17 mouse cellular contexts compared by ENCODE assay signal in genomic region chr8:91765411-91766034, GRCm38 (mm10). TPM values are rescaled to one million over a fixed set of nuclear protein-coding genes. Genes with fewer than 3 reads are reported as not detected.
A peak's percentile ranks its signal among the peaks of the same experiment; 100 is the strongest.
DNase-seq lines count a peak whose midpoint lies in the region; ATAC-seq and TF ChIP-seq lines count a peak whose summit lies in the region.
"Had no signal": no experiment of that assay in that cellular context is flagged by ENCODE, and none has a peak within 500 bp of the region (broad histone marks: within the 10 kb centered on the region; RNA-seq: fewer than 3 reads in every experiment).

No protein-coding gene starts in this region.

- no peak for TF ChIP-seq CTCF in forebrain, postnatal 0 days (IDR thresholded peaks at IDR 0.05; ENCODE audit: low read depth)

- WGBS in forebrain, embryonic 14.5 days = 29% methylated on average over 8 of the region's 8 CpGs
- WGBS in forebrain, postnatal 0 days = 38% methylated on average over 8 of the region's 8 CpGs
- WGBS in liver, embryonic 11.5 days = 48% methylated on average over 8 of the region's 8 CpGs
- WGBS in midbrain, embryonic 14.5 days = 29% methylated on average over 8 of the region's 8 CpGs

- H3K4me1 ChIP-seq in forebrain, embryonic 14.5 days (ENCODE audit: control insufficient read depth, insufficient read depth, low read length) = no peaks in the 10 kb centered on the region
- H3K4me1 ChIP-seq in forebrain, postnatal 0 days (ENCODE audit: insufficient read depth) = no peaks in the 10 kb centered on the region
- no peaks in the 10 kb centered on the region for H3K4me1 ChIP-seq in liver, embryonic 11.5 days (replicated peaks; ENCODE audit: control insufficient read depth, insufficient read depth, low read length)
- H3K4me1 ChIP-seq in midbrain, embryonic 14.5 days (ENCODE audit: control insufficient read depth, insufficient read depth, low read length) = no peaks in the 10 kb centered on the region
- H3K4me1 ChIP-seq: kidney, embryonic 15.5 days had no signal

- no peak overlapping the region for H3K9ac ChIP-seq in forebrain, embryonic 14.5 days (ENCODE audit: low read length)
- no peak overlapping the region for H3K9ac ChIP-seq in forebrain, postnatal 0 days
- no peak overlapping the region for H3K9ac ChIP-seq in liver, embryonic 11.5 days (ENCODE audit: low read depth, low read length)
- no peak overlapping the region for H3K9ac ChIP-seq in midbrain, embryonic 14.5 days (replicated peaks; ENCODE audit: low read length)
- H3K9ac ChIP-seq: kidney, embryonic 15.5 days had no signal

- H3K27me3 ChIP-seq in forebrain, embryonic 14.5 days (replicated peaks; ENCODE audit: control insufficient read depth, insufficient read depth, low read length) = no peaks in the 10 kb centered on the region
- no peaks in the 10 kb centered on the region for H3K27me3 ChIP-seq in forebrain, postnatal 0 days (ENCODE audit: insufficient read depth, low read length)
- H3K27me3 ChIP-seq in liver, embryonic 11.5 days (replicated peaks; ENCODE audit: control insufficient read depth, insufficient read depth, low read length) = no peaks in the 10 kb centered on the region
- H3K27me3 ChIP-seq in midbrain, embryonic 14.5 days (ENCODE audit: control insufficient read depth, insufficient read depth, low read length) = no peaks in the 10 kb centered on the region; the same call in 1 of the 2 replicates

- no peak overlapping the region for H3K4me2 ChIP-seq in forebrain, embryonic 14.5 days (ENCODE audit: low read length)
- H3K4me2 ChIP-seq in forebrain, postnatal 0 days (ENCODE audit: low read depth) = no peak overlapping the region
- H3K4me2 ChIP-seq in liver, embryonic 11.5 days = no peak overlapping the region
- no peak overlapping the region for H3K4me2 ChIP-seq in midbrain, embryonic 14.5 days (ENCODE audit: low read length)
- H3K4me2 ChIP-seq: kidney, embryonic 15.5 days had no signal

- no peak overlapping the region for H3K4me3 ChIP-seq in forebrain, embryonic 14.5 days (ENCODE audit: low read depth, low read length)
- H3K4me3 ChIP-seq in forebrain, postnatal 0 days (ENCODE audit: low read depth, low read length) = no peak overlapping the region
- no peak overlapping the region for H3K4me3 ChIP-seq in liver, embryonic 11.5 days (ENCODE audit: low read depth, low read length)
- no peak overlapping the region for H3K4me3 ChIP-seq in midbrain, embryonic 14.5 days (replicated peaks; ENCODE audit: low read depth, low read length)
- H3K4me3 ChIP-seq: gastrocnemius, adult 2 months; kidney, embryonic 15.5 days; limb, embryonic 10.5 days had no signal

- peak; percentile 42 for DNase-seq in forebrain, embryonic 14.5 days (ENCODE audit: low spot score)
- DNase-seq in forebrain, postnatal 0 days = no peak
- DNase-seq in Muller cell, postnatal 12 days (ENCODE audit: inconsistent ontology term) = peak; percentile 18
- DNase-seq in liver, embryonic 11.5 days (ENCODE audit: low spot score) = no peak
- DNase-seq in midbrain, embryonic 14.5 days = peak; percentile 69
- no peak for DNase-seq in spleen, adult 18-20 months
- DNase-seq in ovary, postnatal 14 days (ENCODE audit: low spot score) = no peak
- DNase-seq: B cell, adult 2 months; cerebellum, adult 11-12 months; gastrocnemius, adult 2 months; heart, adult 11 months; heart, postnatal 14 days; layer of hippocampus, postnatal 36 days; thymus, adult 18-20 months had no signal

- no peak overlapping the region for H3K27ac ChIP-seq in forebrain, embryonic 14.5 days (ENCODE audit: low read depth, low read length)
- H3K27ac ChIP-seq in forebrain, postnatal 0 days (ENCODE audit: low read depth, low read length) = no peak overlapping the region
- no peak overlapping the region for H3K27ac ChIP-seq in liver, embryonic 11.5 days (ENCODE audit: low read depth, low read length)
- H3K27ac ChIP-seq in midbrain, embryonic 14.5 days (replicated peaks; ENCODE audit: low read depth, low read length) = no peak overlapping the region
- H3K27ac ChIP-seq: gastrocnemius, adult 2 months; kidney, embryonic 15.5 days; limb, embryonic 10.5 days had no signal

- H3K36me3 ChIP-seq in forebrain, embryonic 14.5 days (ENCODE audit: control insufficient read depth, insufficient read depth, low read length) = no peaks in the 10 kb centered on the region
- no peaks in the 10 kb centered on the region for H3K36me3 ChIP-seq in forebrain, postnatal 0 days (ENCODE audit: insufficient read depth)
- H3K36me3 ChIP-seq in liver, embryonic 11.5 days (ENCODE audit: control insufficient read depth, insufficient read depth, low read length) = no peaks in the 10 kb centered on the region
- no peaks in the 10 kb centered on the region for H3K36me3 ChIP-seq in midbrain, embryonic 14.5 days (ENCODE audit: control insufficient read depth, insufficient read depth, low read length)
- H3K36me3 ChIP-seq: kidney, embryonic 15.5 days; limb, embryonic 10.5 days had no signal

- H3K9me3 ChIP-seq in forebrain, embryonic 14.5 days (replicated peaks; ENCODE audit: control insufficient read depth, low read length) = no peaks in the 10 kb centered on the region
- H3K9me3 ChIP-seq in forebrain, postnatal 0 days (ENCODE audit: low read length) = no peaks in the 10 kb centered on the region
- no peaks in the 10 kb centered on the region for H3K9me3 ChIP-seq in liver, embryonic 11.5 days (ENCODE audit: control insufficient read depth, low read length)
- H3K9me3 ChIP-seq in midbrain, embryonic 14.5 days (ENCODE audit: control insufficient read depth, low read length) = no peaks in the 10 kb centered on the region
- H3K9me3 ChIP-seq: kidney, embryonic 15.5 days; limb, embryonic 10.5 days had no signal

- no peak for ATAC-seq in forebrain, embryonic 14.5 days
- ATAC-seq in forebrain, postnatal 0 days = no peak; the same call in 1 of the 2 replicates
- peak; percentile 81 for ATAC-seq in liver, embryonic 11.5 days (replicated peaks; ENCODE audit: low FRiP score)
- ATAC-seq in midbrain, embryonic 14.5 days (ENCODE audit: low FRiP score, low TSS enrichment) = peak; percentile 50; the same call in 1 of the 2 replicates
- no peak for ATAC-seq in erythroblast, adult 5-6 weeks (replicated peaks; ENCODE audit: low FRiP score, poor library complexity, severe bottlenecking)

RNA-seq across cellular contexts. Expression of gene Irx3, which starts 36.3 kb away (rescaled TPM):
- polyA plus RNA-seq in forebrain, embryonic 14.5 days (2014; fragmentation: Nextera tagmentation; extraction: Ambion mirVana) = 1.4 and 1.5 TPM in 2 replicates
- 0.85 and 2.6 TPM in 2 replicates for total RNA-seq in forebrain, postnatal 0 days (2014; rRNA removed)
- polyA plus RNA-seq in forebrain, postnatal 0 days (2015; fragmentation: Nextera tagmentation; extraction: Ambion mirVana) = 0.34 and 1.3 TPM in 2 replicates
- 1.5 and 1.7 TPM in 2 replicates for polyA plus RNA-seq in liver, embryonic 11.5 days (2014; fragmentation: Nextera tagmentation; extraction: Ambion mirVana)
- polyA plus RNA-seq in midbrain, embryonic 14.5 days (2014; fragmentation: Nextera tagmentation; extraction: Ambion mirVana) = 23.5 and 26.1 TPM in 2 replicates
- total RNA-seq in erythroblast, adult 5-6 weeks (2015; ENCODE audit: low replicate concordance) = not detected in 2 replicates
- total RNA-seq in erythroblast, adult 5-6 weeks (2017; ENCODE audit: low replicate concordance) = not detected in 2 replicates

Comparison
In these comparisons a context has a peak if more than half of its experiments do, and no peak if none do; other contexts are left out.
1. DNase-seq: peak in forebrain, embryonic 14.5 days (single experiment), Muller cell, postnatal 12 days (single experiment) and midbrain, embryonic 14.5 days (single experiment); none in forebrain, postnatal 0 days (single experiment), liver, embryonic 11.5 days (single experiment), spleen, adult 18-20 months (0 of 2) and ovary, postnatal 14 days (single experiment).
2. ATAC-seq: peak in liver, embryonic 11.5 days (single experiment) and midbrain, embryonic 14.5 days (single experiment); none in forebrain, embryonic 14.5 days (single experiment), forebrain, postnatal 0 days (single experiment) and erythroblast, adult 5-6 weeks (single experiment).